Mouse (Mus musculus): Measurements from ENCODE around the gene Gm9922. TPM values are rescaled to one million over a fixed set of nuclear protein-coding genes. Genes with fewer than 3 reads are reported as not detected.

The Gm9922 gene
- polyA plus RNA-seq (2012; rRNA removed; ENCODE audit: low replicate concordance) = 1.4 and 6.4 TPM in 2 replicates

GRCm38 (mm10) chr14:101729237-101729971 is at the start of gene Gm9922, which contains the start of gene Lmo7:
Gene Gm9922 (minus strand): TSS chr14:101729814.
Gene Lmo7 (plus strand): TSS chr14:101729957.

Other genes with a start within 250 kb of the Gm9922 start
- 21.1 and 28.2 TPM in 2 replicates for gene Tbc1d4, start 120.6 kb downstream of the Gm9922 start, polyA plus RNA-seq (2012; rRNA removed; ENCODE audit: low replicate concordance)
- gene Commd6, start 89.1 kb downstream of the Gm9922 start, polyA plus RNA-seq (2012; rRNA removed; ENCODE audit: low replicate concordance) = 19.1 and 26.8 TPM in 2 replicates
- gene Uchl3, start 75.8 kb downstream of the Gm9922 start, polyA plus RNA-seq (2012; rRNA removed; ENCODE audit: low replicate concordance) = 9.2 and 9.5 TPM in 2 replicates
- 18.0 and 22.5 TPM in 2 replicates for gene Lmo7, start 143 bp upstream of the Gm9922 start, polyA plus RNA-seq (2012; rRNA removed; ENCODE audit: low replicate concordance)

Measured in mammary gland, adult 2 months (tissue).